Mouse (Mus musculus) telencephalon, adult 2 months (tissue): ENCODE measurements around the gene Kcnn4.

ENCODE experiments used
- DNase-seq: peaks from one replicate; pipeline ENCODE4 v3.0.0-alpha.2; 2011; ENCODE audit warnings: low read depth, low spot score

The Kcnn4 gene

DNA sequence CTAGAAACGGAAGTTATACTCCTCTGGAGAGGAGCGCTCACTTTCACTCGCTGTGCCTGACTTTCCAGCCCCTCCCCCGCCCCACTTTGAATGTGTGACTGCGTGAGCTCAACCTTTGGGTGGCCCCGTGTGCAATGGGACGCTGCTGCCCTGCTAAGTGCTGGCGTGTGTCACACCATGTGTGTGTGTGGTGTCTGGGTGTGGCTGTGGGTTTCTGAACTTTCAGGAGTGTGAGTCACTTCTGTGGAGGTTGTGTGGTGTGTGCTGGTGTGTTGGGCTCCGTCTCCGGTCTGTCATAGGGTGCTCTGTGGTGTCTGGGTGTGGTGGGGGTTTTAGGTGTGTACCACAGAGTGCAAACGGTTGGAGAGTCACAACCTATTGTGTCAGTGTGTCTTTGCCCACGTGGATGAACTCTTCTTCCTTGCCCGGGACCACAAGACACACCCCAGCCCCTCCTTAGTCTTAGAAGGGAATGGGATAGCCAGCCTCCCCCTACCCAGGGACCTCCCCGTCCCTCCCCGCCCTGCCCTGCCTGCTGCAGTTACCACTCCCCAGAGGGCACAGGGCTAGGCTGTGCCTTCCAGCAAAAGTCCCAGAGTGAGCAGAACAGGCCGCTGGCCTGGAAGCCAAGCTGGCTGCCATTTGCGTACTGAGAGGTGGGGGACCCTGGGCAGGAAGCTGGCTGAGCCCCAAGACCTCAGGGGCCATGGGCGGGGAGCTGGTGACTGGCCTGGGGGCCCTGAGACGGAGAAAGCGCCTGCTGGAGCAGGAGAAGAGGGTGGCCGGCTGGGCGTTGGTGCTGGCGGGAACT lies at the start of gene Kcnn4:
Gene Kcnn4 (plus strand): TSS at position 533 of the 811 bp plus-strand sequence.
- no peak for DNase-seq

DNA sequence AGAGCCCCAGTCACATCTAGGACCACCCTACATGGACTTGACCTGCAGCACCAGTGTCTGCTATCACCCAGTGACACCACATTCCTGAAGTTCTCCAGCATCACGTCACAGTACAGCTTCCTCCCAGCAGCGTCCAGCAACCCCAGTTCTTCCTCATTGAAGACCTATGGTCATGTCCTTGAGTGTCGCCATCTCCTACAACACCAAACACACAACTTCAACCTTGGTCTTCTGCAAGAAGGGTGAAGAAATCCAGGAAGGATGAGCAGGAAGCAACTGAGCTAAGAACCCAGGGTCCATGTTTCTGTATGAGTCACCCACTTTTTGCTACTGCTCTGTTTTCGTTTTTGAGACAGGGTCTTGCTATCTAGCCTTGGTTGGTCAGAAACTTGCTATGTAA lies 47.5 kb upstream of the Kcnn4 start:
- no peak for DNase-seq

DNA sequence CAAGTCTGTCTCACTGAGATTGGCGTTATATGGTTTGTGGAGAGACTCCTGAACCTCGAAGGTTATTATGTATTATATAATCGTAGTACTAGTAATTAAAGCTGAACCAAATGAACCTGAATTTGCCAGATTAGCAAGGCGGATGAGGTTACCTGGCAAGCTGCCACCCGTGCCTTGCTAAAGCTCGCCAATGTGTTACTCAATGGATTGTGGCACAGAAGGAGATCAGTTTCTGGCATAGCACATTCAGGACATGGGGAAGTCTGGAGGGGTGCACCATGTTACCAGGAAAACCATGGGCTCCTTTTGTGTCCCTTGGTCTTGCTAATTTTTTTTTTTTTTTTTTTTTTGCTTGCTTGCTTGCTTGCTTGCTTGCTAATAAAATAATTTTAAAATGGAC lies 44.9 kb upstream of the Kcnn4 start:
- no peak for DNase-seq

DNA sequence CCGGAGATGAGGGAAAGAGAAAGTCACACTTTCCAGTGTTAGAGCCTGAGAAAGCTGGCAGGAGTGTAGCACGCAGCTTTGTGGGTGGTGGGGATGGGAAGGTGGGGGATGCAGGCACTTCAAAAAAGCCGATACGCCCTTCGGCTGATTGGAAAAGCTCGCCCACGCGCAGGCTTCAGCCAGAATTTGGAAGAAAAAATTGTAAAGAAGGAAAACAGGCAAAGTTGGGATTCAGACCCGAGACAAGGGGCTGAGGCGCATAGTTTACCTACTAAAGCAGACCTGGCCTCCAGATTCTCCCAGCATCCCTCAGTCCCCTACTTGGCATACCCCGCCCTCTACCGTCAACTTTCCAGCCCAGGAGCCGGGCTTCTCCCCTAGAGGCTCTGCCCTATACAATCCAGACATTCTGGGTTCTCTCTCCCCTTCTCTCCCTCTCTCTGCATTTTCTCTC lies 44.4 kb upstream of the Kcnn4 start:
- no peak for DNase-seq

DNA sequence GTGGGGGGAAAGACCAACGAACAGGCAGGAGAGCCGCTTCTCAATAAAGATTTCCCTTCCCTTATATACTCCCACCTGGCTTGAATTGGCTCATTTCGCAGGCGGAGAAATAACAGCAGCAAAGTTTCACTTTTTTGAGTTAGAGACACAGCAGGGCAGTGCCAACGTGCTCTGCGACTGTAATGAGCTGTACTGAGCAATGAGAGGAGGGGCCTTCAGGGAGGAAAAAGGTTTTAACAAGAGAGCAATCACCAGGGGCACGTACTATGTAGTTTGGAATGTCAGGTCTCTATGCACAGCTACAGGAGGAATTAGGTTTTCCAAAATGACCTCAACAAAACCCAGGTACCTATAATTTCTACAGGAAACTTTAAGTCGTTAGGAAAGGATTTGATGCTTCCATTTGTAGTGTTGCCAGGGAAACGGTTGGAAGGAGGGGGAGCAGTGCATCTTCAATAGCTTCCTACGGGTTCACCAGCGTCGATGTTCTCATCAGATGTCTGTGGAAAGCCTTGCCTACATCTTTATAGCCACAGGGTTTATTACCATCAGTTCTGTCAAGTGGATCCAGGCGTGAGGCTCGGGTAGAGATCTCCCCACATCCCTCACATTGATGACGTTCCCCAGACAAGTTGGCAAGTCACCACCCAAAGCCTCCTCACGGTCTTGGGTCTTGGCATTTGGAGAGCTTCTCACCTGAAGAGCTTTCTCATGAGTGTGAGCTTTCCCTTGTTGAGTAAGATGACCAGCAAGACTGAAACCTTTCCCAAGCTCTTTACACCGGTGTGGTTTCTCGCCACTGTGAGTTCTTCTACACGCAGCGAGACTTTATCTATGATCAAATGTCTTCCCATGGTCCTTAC lies 43.6 kb upstream of the Kcnn4 start:
- no peak for DNase-seq

DNA sequence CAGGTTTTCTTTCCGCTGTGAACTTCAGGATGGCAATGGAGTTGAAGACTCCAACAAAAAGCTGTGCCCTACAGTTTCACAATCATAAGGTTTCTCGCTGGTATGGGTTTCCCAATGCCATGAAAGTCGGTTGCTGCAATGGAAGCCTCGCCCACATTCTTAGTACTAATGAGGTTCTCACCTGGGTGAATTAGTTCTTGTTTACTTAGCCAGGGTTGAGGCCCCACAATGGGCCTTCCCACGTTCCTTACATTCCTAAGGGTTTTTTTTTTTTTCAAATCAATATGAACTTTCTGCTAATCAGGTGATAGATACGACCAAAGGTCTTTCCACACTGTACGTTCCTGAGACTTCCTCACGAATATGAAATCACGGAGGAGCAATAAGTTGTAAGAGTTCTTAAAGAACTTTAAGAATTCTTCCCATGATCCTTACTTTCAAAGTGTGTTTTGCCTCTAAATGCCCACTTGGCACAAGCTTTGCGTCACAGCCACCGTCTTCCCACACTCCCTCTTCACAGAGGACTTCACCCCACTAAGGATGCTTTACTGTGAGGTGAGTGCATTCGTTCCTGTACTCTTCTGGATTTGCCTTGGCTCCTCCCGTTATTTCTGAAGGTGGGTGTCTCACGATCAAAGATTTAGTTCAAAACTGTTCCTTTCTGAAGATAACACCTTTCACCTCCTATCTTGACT lies 42.6 kb upstream of the Kcnn4 start:
- no peak for DNase-seq

DNA sequence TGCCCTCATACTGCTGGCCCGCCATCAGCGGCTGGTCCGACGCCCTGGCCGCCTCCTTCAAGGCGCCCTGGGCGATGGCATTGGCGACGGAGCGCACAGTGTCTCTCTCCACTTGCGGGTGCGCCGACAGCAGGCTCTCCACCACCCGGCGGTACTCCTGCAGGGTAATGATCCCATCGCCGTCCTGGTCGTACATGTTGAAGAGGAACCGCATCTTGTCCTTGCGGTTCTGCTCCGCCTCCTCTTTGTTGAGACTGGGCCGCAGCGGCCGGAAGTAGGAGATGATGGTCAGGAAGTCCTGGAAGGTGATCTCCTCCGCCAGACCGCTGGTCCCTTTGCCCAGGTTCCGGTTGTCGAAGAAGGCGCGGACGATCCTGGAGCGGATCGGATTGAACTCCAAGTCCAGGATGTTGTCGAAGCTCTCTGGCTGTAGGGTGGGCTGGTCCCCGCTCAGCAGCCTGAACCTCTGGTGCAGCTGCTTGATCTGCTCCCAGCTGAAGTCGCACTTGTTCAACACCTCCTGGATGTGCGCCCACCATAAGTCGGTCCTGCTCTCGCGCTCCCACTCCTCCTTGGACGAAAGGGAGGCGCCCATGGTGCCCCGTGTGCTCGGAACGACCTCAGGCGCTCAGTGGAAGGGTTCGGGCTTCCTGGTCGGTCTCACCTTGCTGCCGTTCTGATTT lies 36.6 kb upstream of the Kcnn4 start, which contains the start of gene Tescl:
Gene Tescl (minus strand): TSS at position 633 of the 683 bp plus-strand sequence.
- no peak for DNase-seq

DNA sequence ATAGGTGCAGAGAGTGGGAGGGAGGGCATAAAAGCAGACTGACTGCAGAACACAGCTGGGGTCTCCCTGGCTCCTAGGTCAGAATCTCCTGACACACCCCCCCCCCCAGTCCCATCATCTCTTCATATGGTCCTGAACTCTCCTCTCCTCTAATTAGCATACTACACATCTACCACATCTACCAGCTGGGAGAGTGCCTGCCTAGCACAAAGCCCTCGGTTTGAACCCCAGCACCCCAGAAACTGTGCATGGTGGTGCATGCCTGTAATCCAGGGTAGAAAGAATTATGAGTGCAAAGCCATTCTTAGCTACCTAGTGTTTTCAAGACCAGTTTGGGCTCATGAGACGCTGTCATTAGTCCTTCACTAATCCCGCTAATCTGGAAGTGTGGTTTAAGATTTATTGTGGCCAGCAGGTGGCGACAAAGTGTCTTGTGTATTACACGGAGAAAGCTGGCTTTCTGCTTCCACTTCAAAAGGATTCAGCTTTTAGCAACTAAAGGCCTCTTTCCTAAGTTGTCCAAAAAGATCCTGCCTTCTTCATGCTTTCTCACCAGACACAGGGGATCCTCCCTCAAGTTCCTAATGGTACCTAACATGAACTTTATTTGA lies 34.3 kb upstream of the Kcnn4 start:
- DNase-seq = no peak

DNA sequence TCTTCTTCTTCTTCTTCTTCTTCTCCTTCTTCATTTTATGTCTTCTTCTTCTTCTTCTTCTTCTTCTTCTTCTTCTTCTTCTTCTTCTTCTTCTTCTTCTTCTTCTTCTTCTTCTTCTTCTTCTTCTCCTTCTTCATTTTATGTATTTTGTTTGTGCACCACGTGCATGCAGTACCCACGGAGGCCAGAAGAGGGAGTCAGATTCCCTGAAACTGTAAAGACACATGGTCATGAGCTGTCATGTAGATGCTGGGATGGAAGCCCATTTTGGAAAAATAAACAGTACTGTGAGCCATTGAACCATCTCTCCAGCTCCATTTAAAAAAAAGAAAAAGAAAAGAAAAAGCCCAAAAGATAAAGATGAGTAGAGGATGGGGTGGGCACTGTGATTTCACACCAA lies 31.8 kb upstream of the Kcnn4 start:
- DNase-seq = no peak

DNA sequence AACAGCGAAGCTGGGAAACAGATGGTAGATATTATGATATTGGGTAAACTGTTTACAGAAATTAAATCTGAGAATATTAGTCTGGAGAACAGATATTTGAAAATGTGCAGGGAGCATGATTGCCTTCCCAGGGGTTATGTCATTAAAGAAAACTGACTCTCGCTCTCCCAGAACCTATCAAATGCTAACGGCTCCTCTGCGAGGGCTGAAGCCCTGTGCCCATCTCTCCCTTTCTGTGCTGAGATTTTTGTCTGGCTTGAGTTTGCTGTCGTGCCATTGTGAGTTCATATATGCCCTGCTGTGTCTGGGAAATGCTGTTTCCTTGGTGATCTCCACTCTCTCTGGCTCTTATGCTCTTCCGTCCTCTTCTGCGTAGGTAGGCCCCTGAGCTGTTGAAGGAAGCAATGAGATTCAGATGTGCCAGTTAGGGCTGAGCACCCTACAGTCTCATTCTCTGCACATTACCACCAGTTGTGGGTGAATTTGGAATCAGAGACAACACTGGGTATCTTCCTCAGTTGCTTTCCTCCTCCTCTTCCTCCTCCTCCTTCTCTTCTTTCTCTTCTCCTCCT lies 26.3 kb upstream of the Kcnn4 start:
- no peak for DNase-seq

DNA sequence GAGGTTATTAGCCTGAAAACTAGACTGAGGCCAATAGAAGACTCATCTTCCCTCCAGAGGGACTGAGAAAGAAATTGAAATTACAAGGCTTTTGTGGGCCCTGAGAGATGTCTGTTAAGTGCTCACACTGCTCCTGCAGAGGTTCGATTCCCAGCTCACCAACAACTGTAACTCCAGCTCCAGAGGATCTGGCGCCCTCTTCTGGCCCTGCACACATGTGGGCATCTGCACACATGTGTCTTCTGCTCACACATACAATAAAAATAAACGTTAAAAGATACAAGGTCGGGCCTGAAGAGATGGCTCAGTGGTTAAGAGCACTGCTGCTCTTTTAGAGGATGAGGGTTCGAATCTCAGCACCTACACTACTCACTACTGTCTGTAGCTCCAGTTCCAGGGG lies 23.6 kb upstream of the Kcnn4 start:
- no peak for DNase-seq

DNA sequence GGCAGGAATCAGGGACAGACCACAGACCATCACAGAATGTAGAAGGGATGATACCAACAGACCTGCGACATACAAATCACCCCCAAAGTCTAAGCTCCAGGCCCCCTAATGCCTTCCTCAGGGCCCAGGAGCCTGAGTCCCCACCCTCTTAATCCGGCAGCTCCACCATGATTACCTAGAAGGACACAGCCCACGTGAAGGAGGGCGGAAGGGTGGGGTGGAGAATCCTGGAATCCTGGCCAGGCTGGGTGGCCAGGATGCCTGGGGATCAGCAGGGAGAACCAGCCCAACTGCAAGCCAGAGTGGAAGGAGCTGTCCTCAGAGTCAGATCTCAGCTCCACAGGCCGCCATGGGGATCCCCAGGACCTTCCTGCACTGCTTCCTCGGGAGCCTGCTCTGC lies 21.2 kb upstream of the Kcnn4 start, which contains the start of gene Lypd5:
Gene Lypd5 (plus strand): TSS at position 301 of the 400 bp plus-strand sequence.
- no peak for DNase-seq

DNA sequence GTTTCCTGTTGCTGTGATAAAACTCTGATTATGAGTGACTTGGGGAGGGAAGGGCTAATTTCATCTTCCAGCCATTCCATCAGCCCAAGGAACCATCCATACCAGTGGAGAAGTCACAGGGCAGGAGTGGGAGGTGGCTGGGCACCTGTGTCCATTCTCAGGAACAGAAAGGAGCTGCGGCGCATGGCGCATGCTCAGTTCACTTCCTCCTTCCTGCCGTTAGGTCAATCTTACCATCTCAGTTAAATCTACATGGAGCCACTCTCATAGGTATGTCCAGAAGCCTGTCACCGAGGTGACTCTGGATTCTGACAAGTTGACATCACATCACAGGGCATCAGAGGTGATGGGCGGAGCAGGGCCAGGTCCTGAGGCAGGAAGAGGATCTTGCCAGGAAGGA lies 14.4 kb upstream of the Kcnn4 start:
- no peak for DNase-seq

DNA sequence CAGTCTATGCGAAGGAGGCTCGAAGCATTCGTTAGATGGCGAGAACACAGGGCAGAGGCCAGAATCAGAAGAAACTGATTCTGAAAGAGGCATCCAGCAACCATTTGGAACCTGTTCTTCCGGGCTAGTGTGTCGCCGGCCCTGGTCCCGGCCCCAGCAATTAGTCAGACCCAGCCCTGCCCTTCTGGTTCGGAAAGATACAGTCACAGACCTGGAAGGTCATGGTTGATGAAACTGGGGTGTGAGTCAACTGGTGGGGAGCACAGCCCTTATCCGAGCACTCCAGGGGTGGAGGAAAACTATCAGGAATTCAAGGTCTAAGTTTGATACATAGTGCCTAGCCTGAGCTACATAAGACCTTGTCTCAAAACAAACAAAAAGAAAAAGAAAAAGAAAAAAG lies 14.0 kb upstream of the Kcnn4 start:
- DNase-seq = no peak

DNA sequence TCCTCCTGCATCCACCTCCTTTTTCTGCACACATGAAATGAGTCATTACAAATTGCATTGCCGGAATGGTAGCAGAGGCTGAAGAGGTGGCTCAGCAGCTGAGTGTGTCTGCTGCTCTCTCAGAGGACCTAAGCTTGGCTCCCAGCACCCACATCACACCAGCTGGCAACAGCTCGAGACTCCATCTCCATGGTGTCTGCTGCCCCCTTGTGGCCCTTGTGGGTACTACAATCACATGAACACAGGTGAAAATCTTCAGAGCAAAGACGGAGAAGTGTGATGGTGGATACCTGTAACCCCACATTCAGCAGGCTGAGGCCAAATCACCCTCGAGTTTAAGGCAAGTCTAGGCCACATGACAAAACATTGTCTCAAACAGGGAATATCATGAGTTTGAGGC lies 12.2 kb upstream of the Kcnn4 start:
- DNase-seq = no peak

DNA sequence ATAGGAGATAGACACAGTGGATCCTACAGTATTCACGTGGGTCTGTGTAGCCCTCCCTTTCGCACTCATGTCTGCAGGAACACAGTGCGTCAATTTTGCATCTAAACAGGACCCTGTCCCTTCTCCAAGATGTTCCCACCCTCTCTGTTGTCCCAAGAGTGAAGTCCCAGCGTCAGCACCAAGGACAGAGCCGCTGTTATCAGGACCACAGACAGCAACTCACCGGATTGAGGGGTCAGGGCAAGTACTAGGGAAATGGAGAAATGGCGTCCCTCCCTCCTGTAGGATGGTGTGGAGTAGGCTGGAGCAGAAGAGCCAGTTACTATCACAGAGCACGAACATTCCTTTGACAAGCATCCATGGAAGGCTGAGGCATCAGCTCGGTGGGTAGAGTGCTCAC lies 10.8 kb upstream of the Kcnn4 start:
- DNase-seq = no peak

DNA sequence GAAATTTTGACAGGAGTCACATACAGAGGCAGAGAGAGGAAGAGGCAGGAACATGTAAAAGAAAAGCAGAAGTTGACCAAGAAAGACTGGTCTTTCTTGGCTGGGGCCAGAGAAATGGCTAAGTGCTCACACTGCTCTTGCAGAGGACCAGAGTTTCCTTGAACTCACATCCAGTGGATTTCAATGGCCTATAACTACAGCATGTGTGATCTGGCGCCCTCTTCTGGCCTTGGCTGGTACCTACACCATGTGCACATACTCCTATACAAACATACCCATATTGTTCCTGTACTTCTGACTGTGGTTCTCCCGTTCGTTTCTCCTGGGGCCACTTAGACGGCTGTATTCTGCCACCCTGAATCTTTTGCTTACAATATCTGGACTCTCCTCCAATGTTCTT lies 9.1 kb upstream of the Kcnn4 start:
- DNase-seq = no peak

DNA sequence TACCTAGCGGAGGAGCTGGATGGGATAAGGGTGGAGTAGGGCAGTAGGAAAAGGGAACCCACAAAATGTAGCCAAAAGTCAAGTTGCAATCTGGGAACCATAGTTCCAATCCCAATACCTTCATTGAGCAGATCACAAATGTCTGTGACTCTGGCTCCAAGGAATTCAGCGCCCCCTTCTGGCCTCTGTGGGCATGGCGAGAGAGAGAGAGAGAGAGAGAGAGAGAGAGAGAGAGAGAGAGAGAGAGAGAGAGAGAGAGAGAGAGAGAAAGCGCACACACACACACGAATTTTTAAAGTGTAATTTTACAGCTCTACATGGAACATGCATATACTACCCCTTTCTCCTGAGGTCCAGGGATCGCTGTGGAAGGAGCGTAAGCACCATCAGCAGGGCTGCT lies 6.8 kb upstream of the Kcnn4 start:
- no peak for DNase-seq

DNA sequence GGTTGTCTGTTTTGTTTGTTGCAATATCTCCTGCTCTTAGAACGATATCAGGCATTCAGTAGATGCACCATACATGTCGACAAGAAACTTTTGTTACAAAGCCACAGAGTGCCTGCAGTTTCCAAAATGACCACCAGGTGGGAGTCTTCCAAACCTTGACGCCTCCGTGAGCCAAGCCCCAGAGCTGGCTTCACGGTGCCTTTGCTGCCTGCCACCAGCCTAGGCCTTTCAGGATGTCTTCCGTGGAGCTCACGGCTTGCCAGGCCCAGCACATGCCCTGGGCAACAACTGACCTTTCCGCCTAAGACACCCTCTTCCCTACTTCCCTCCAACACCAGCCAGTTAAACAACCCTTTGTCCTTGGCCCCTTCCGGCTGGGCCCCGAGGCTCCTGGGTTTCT lies 5.2 kb upstream of the Kcnn4 start:
- peak; percentile 60 for DNase-seq

DNA sequence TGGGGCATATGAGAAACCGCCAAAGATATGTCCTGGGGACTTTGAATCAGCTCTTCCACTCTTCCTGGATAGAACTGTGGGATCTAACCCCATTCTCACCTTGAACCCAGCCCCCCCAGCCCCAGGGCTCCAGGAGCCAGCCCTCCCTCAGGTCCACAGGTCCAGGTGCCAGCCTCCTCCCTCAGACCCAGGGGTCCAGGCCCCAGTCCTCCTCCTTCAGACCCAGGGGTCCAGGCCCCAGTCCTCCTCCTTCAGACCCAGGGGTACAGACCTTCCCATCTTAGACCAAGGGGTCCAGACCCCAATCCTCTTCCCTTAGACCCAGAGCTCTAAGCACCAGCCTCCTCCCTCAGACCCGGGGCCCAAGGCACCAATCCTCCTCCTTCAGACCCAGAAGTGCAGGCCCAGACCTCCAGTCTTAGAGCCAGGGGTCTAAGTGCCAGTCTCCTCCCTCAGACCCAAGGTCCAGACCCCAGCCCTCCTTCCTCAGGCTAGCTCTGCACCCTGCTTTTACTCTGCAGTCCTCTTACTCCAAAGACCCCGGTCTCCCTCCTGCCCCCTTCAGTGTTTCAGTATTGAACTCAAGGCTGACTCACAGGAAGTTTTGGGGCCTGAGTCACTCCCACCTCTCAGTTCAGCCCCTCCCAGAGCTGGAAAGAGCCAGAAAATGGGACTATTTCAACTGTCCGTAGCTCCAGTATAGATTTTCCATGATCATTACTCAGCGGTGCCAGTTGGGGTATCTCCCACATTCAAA lies 4.6 kb upstream of the Kcnn4 start:
- no peak for DNase-seq
